Mouse (Mus musculus) embryonic facial prominence, embryonic 14.5 days (tissue): ENCODE results near the gene Mrpl23. TPM values are rescaled to one million over a fixed set of nuclear protein-coding genes. Genes with fewer than 3 reads are reported as not detected.

Experiments used
- ATAC-seq: fragments of 200-750 bp; cut with Nextera tagmentation; 2 replicates; pipeline ENCODE4 v1.8.0; 2017; ENCODE audit warnings: low read depth, moderate number of reproducible peaks, moderate TSS enrichment
- DNase-seq: peaks from one replicate; pipeline ENCODE4 v3.0.0-alpha.2; 2015; ENCODE audit warnings: low spot score
- H3K27ac ChIP-seq: fragments of 300-500 bp; sonication (generic); replicated peaks from 2 replicates; pipeline ENCODE4 v1.5.1; 2014; ENCODE audit warnings: low read depth, mild to moderate bottlenecking, low read length, moderate library complexity
- H3K27me3 ChIP-seq: fragments of 300-500 bp; sonication (generic); replicated peaks from 2 replicates; pipeline ENCODE4 v1.6.1; 2014; ENCODE audit warnings: low read length; ENCODE audit not compliant: control insufficient read depth, insufficient read depth
- H3K36me3 ChIP-seq: fragments of 300-500 bp; sonication (generic); 2 replicates; pipeline ENCODE4 v1.6.1; 2014; ENCODE audit warnings: low read length, mixed read lengths; ENCODE audit not compliant: control insufficient read depth, insufficient read depth
- H3K4me1 ChIP-seq: fragments of 300-500 bp; sonication (generic); 2 replicates; pipeline ENCODE4 v1.6.1; 2014; ENCODE audit warnings: antibody characterized with exemption, low read length; ENCODE audit not compliant: control insufficient read depth, insufficient read depth
- H3K4me2 ChIP-seq: fragments of 300-500 bp; sonication (generic); 2 replicates; pipeline ENCODE4 v1.6.1; 2014; ENCODE audit warnings: low read depth, mild to moderate bottlenecking, low read length, moderate library complexity, mixed read lengths
- H3K4me3 ChIP-seq: fragments of 300-500 bp; sonication (generic); 2 replicates; pipeline ENCODE4 v1.5.1; 2014; ENCODE audit warnings: low read depth, mild to moderate bottlenecking, low read length
- H3K9ac ChIP-seq: fragments of 300-500 bp; sonication (generic); 2 replicates; pipeline ENCODE4 v1.6.1; 2014; ENCODE audit warnings: low read depth, mild to moderate bottlenecking, low read length, moderate library complexity, mixed read lengths
- H3K9me3 ChIP-seq: fragments of 300-500 bp; sonication (generic); 2 replicates; pipeline ENCODE4 v1.6.1; 2016; ENCODE audit warnings: low read length; ENCODE audit not compliant: control insufficient read depth
- WGBS: fragments of 180-500 bp; shearing (Covaris S2); extraction: QIAGEN DNeasy Blood & Tissue Kit; methylation state at CpG from one replicate; pipeline ENCODE4 v1.1.7; 2014; 5-methylcytosine and 5-hydroxymethylcytosine counted together
- microRNA counts: library from miRNA; unstranded; fragments of <30 nt; microRNA quantifications from one replicate; lab custom pipeline; 2017
- microRNA-seq: library from miRNA; unstranded; fragments of <30 nt; microRNA quantifications from one replicate; pipeline ENCODE4, GENCODE M21; 2016; ENCODE audit warnings: borderline number of aligned reads
- polyA plus RNA-seq: library from polyadenylated mRNA; unstranded; fragments of >200 nt; fragmentation: Nextera tagmentation; extraction: Ambion mirVana; gene quantifications from 2 replicates; pipeline ENCODE4 v1.2.1, GENCODE M21; 2014

The Mrpl23 gene
- polyA plus RNA-seq, 1 experiment from 2014 or later = 33.1 TPM

DNA sequence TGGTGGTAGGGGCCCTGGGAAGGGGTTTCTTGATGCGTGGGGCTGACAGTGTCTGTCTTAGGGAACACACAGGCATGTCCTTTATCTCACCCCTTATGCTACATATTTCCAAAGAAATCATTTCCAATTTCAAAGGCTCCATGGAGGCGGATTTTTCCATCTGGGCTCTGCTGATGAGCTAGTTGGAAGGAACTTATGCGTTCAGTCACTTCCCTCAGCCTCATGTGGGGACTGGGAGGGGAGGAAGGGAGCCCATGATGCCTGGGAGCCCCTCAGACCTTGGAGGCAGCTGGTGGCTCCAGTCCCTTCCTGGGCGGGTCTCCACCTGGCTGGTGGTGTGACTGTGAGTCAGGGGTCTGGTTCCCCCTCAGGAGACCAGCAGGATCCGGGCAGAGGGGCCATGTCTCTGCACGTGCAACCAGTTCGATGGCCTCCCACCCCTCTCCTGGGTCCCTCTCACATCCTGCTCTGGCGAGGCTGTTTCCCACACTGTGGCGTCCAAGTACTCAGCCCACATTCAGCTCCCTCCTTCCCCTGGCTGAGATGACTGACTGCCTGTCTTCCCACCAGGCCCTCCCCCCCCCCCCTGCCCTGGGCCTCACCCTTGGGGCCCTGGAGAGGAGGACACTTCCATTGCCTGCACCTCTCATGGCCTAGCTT lies 55.9 kb downstream of the Mrpl23 start:
- DNase-seq (peak; percentile 60), ATAC-seq (peak; percentile 64)
- Histone ChIP-seq H3K36me3 (no peaks in the 10 kb centered on the region), H3K4me2 (no peak overlapping the region), H3K9ac (no peak overlapping the region), H3K9me3 (no peaks in the 10 kb centered on the region), H3K4me3 (no peak overlapping the region), H3K4me1 (peaks cover 8% of the 10 kb centered on the region; the same call in 1 of the 2 replicates), H3K27me3 (no peaks in the 10 kb centered on the region), H3K27ac (peak overlapping the region; percentile 68; the same call in 1 of the 2 replicates)
- WGBS = 64% methylated on average over 8 of the region's 9 CpGs

MicroRNAs within 50 kb of the gene (microRNA counts, 519-probe panel; counts per million panel counts)
- 2,440 counts per million, percentile 47 among the panel's probes with 10 or more counts for microRNA mmu-miR-675-3p (lab: Ali Mortazavi, UCI)
- 2,139 counts per million, percentile 25 among the panel's probes with 10 or more counts for microRNA mmu-miR-675-5p (lab: Ali Mortazavi, UCI)

Small RNAs within 50 kb of the gene (microRNA-seq; reads per million reads assigned to microRNA genes)
- gene Mir675 = 90.8 reads per million, percentile 50 among the genes with 10 or more reads in this experiment

Other genes with a start within 250 kb of the Mrpl23 start
- not detected in 2 replicates for gene Krtap5-1, start 235.6 kb upstream of the Mrpl23 start, polyA plus RNA-seq
- not detected in 2 replicates for gene Krtap5-4, start 229.1 kb upstream of the Mrpl23 start, polyA plus RNA-seq
- gene Ifitm10, start 158.9 kb upstream of the Mrpl23 start, polyA plus RNA-seq = 3.0 and 3.3 TPM in 2 replicates
- 0.46 TPM in 1 of 2 replicates, not detected in the other for gene Gm49369, start 150.0 kb upstream of the Mrpl23 start, polyA plus RNA-seq
- 342 and 350 TPM in 2 replicates for gene Ctsd, start 144.6 kb upstream of the Mrpl23 start, polyA plus RNA-seq
- gene Syt8, start 97.8 kb upstream of the Mrpl23 start, polyA plus RNA-seq = 1.9 and 3.9 TPM in 2 replicates
- 319 and 564 TPM in 2 replicates for gene Tnni2, start 90.9 kb upstream of the Mrpl23 start, polyA plus RNA-seq
- gene Lsp1, start 71.9 kb upstream of the Mrpl23 start, polyA plus RNA-seq = 40.1 and 42.6 TPM in 2 replicates
- gene Tnnt3, start 33.9 kb upstream of the Mrpl23 start, polyA plus RNA-seq = 376 and 643 TPM in 2 replicates
- 1,478 and 1,518 TPM in 2 replicates for gene Igf2, start 134.1 kb downstream of the Mrpl23 start, polyA plus RNA-seq
- 0.55 and 0.63 TPM in 2 replicates for gene Gm49394, start 137.3 kb downstream of the Mrpl23 start, polyA plus RNA-seq
- gene Ins2, start 210.7 kb downstream of the Mrpl23 start, polyA plus RNA-seq = not detected in 2 replicates